Mouse (Mus musculus): ENCODE measurements around the gene Sh3d19.

The Sh3d19 gene

DNA sequence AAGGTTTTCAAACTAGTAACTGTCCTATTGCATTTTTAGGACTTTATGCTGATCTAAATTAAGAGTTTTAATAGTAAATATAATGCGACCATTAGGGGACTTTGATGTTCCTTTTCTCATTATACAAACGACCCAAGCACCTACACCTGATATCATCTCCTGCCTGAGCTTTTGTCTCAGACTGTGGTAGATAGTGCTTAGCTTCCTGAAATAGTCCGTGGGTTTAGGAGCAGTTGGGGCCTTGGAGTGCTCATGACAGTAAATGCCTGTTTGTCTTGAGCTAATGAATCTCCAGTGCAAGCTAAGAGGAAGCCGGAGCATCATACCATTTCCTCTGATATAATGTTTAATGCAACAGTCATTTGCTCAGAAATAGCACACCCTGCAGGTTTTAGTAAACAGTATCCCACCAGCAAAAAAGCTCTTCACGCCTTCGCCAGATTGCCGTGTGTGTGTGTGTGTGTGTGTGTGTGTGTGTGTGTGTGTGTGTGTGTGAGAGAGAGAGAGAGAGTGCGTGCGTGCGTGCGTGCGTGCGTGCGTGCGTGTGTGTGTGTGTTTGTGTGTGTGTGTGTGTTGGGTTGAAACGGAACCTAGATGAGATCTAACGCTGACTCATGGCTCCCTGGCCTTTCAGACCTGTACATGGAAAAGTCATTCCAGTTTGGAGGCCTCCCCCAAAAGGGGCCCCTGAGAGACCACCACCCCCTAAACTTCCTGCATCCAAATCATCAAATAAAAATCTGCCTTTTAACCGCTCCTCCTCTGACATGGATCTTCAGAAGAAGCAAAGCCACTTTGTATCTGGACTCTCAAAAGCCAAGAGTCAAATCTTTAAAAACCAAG is 132.8 kb downstream of the Sh3d19 start:
- peak; percentile 40 for DNase-seq

DNA sequence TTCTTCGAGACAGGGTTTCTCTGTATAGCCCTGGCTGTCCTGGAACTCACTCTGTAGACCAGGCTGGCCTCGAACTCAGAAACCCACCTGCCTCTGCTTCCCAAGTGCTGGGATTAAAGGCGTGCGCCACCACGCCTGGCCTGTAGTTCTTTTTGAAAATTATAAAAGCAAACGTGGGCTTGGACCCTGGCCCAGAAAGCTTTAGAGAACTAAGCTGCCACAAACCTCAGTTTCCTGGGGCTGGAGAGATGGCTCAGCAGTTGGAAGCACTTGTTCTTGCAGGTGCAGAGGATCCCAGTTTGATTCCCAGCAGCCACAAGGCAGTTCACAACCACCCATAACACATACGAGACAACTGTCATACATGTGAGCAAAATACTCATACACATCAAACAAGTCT is 133.5 kb downstream of the Sh3d19 start:
- peak; percentile 48 for DNase-seq

DNA sequence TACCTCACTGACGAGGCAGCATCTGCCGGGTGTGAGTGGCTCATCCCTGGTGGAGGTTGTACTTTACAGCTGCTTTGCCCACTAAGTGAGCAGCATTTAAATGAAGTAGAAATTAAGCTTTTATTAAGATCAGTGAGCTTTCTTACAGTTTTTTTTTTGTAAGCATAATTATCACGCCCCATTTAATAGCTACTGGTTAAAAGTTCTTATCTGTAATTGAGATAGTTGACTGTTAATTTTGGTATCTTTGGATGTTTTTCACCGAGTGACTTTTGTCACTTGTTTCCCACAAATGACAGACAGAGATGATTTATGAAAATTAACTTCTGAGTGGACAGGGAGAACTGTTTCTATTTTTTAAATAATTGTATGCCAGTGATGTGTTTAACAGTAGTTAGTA is 134.0 kb downstream of the Sh3d19 start:
- DNase-seq: no peak

DNA sequence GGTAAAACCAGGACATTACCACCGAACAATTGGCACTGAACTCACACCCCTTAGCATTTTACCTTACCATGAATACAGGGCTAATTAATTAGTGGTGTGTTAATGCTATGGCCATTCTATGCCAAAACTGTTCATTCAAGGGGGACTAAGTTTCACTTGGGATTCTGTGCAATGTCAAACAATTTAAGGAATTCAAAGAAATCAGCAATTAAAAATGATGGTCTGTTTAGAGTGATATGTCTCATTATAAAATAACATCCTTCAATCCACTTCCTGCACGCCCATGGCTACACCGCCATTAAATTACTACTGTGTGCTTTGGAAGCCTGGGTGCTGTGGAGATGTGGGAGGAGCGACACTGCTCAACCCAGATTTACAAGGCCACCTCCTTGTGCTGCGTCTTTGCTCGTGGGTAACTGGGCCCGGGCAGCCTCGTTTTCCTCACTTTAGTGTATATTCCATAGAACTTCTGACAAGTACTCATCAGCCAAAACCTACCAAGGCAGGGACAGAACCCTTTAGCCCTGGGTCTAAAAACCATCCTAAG is 135.2 kb downstream of the Sh3d19 start:
- no peak for DNase-seq

DNA sequence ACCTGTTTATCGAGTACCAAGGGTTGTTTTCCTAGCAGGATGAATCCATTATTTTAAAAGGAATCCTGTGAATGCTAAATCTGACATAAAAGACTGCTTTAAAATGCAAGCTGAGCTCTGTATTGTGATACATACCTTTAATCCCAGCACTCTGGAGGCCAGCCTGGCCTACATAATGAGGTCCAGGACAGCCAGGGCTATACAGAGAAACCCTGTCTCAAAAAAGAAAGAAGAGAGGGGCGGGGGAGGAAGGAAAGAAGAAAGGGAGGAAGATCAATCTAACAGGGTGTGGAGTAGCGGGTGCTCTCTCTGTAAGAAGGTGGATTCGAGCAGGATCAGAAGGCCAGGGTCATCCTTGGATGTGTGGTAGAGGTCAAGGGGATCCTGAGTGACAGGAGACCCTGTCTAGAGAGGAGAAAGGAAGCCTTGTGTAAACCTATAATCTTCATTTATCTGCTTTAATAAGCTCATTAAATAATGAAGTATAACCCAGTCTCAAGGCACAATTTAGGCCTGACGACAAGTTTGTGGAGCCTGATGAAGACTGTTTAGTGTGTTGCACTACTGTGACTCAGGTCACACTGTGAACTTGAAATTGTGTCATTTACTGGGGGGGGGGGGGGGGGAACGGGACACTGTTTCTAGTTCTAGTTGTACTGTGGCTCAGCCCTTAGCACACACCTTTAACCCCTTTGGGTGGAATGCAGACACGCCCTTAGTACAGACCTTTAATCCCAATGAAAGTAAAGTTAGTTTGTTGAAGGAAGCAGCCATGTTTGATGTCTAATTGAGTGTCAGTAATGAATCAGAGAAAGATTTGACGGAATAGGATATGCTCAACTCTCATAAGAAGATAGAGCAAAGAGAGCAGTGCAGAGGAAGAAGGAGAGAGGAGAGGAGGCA is 137.0 kb downstream of the Sh3d19 start:
- peak; percentile 69 for DNase-seq

DNA sequence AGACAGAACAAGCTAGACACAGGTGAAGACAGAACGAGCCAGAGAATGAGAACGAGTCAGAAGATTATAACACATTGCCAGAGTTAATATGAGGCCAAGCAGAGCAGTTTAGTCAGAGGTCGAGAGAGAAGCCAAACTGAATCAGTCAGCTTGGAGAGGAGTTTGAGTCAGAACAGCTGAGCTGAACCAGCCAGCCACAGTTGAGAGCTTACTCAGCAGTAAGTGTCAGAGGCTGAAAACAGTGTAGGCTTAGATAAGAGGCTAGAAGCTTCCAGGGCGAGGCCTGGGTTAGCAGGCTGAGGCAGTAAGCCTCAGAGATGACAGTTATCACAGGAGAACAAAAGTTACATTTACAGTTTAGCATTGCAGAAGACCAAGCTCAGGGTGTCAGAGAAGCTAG is 137.7 kb downstream of the Sh3d19 start:
- DNase-seq: peak; percentile 36

DNA sequence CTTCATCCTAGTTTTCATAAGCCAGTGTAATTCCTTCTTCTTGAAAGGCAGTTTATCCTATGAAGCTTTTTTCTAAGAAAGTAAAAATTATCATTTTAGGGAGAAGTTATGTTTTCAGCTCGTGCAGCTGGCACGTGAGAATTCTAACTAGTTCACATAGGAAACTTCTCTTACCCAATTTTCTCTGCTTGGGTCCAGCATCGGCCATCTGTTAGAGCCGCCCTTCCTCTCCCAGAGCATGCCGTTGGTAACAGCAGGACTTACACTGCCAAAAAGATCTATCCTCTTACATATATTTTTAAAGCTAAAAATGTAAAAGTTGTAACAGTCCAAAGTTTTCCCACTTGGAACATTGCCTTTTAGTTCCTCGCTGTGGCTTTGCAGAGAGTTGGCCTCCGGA is 138.2 kb downstream of the Sh3d19 start:
- peak; percentile 79 for DNase-seq

DNA sequence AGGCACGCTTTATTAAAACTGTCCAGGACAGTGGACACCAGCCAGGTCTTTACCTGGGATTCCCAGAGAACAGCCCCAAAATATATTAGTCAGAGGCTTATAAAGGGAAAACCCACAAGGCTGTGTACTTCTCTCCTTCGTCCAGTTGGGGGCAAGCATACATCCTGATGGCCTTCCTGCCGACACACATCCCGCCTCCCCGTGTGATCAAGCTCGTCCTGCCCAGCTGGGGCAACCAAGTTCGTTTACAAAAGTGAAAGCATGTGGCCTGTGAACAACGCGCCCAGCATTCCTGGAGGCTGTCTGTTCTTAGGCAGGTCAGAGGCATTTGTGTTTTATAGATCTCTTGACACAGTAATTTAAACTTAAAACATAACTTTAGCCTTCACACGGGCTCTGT is 139.2 kb downstream of the Sh3d19 start:
- DNase-seq: peak; percentile 95

DNA sequence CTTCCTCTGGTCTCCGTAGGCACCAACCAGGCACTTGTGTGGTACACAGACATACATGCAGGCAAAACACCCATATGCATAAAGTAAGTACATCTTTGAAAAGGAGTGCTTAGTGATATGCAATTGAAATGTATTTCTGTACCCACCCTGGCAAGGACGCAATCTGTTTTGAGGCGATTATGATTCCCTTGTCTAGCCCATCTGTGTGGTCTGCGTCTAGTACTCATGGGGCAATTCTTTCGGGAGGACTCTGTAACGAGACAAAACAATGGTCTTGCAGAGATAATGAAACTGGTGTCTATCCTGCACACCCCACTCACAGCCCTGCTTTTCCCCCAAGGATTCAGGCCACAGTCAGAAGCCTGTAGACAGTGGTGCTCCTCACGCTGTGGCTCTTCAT is 141.9 kb downstream of the Sh3d19 start:
- peak; percentile 51 for DNase-seq

DNA sequence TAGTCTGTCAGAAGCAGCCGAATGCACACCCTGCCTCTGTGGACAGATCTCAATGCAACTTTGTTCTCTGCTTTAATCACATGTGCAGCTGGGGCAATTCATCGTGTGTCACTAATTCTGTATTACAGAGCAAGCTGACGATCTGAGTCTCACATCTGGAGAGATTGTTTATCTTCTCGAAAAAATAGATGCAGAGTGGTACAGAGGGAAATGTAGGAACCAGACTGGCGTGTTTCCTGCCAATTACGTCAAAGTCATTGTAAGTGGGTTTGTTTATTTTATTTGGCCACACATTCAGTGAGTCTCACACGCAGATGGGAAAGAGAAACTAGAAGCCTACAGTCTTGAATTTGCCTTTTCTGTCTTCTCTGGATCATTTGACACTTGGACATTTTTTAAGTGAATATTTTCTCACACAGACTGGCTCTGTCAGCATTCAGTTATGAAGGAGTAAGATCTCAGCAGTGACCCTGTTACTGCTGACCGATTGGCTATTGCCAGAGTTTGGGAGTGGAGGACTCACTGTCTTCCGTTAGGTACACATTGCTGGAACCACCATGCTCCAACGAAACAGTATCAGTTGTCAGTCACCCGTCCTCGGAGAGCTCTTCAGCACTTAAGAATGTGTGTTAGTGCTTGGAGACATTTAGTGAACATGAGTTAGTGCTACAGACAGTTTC is 143.9 kb downstream of the Sh3d19 start:
- peak; percentile 96 for DNase-seq

DNA sequence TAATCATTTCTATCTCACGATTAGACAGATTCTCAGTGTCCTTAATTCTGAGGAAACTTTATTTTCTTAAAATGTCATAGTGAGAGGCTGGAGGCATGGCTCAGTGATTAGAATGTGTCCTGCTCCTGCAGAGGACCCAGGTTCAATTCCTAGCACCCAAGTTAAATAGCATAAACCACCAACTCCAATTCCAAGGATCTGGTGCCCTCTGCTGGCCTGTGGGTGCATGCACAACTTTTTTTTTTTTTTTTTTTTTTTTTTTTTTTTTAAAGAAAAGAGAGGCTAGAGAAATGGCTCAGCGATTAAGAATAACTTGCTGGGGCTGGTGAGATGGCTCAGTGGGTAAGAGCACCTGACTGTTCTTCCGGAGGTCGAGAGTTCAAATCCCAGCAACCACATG is 146.0 kb downstream of the Sh3d19 start:
- no peak for DNase-seq

DNA sequence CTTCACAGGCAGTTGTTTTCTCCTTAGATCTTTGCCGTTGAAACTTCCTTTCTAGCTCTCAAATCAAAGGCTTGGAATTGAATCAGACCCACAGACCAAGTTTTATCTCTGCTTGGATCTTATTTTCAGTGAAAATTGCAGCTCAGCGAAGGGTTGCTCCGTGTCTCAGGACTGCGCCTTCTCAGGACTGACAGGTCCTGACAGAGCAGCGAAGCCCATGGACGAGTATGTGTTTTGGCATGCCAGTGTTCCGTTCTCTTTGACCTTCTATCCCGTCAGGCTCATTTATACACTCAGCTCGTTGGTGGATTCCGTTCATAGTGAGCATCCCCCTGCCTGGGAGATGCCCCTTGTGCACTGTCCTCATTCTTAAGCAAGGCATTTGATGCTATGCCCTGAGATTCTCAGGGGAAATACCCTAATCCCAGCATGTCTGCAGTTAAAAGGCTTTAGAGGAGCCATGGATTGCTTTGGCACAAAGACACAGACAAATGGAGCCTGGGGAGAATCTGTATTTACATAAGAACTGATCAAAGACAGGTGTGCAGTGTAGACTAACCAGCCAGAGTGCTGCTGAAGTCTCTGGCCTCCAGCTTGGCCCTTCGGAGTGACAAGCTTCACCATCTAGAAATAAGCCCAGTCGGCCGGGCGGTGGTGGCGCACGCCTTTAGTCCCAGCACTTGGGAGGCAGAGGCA is 148.5 kb downstream of the Sh3d19 start:
- peak; percentile 50 for DNase-seq

DNA sequence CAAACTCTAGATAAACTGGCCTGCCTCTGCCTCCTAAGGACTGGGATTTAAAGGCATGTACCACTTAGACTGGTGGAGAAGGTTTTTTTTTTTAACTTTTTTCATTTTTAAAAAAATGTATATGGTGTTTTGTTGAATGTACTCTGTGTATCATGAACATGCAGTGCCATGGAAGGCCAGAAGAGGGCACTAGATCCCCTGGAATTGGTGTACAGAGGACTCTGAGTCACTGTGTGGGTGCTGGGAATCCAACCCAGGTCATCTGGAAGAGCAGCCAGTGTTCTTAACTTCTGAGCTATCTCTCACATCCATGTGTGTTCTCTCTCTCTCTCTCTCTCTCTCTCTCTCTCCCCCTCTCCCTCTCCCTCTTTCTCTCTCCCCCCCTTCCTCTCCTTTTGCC is 151.2 kb downstream of the Sh3d19 start:
- no peak for DNase-seq

DNA sequence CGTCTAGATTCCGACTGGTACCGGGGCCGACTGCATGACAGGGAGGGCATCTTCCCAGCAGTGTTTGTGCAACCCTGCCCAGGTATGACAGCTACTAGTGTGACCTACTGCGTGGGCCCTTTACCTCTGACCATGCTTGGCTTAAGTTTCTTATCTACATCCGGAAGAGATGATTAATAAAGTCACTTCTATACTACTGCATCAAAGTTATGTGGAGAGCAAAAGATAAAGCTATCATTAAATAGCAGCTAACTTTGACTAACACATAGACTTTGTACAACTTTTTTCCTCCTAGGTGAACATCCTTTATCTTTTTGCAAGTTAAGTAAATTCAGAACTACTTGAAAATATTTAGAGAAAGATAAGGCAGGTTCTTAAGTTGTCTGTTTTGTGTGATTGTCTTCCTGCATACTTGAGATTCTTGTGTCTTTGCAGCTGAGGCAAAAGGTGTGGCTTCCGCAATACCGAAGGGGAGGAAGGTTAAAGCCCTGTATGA is 152.4 kb downstream of the Sh3d19 start:
- DNase-seq: peak; percentile 56

DNA sequence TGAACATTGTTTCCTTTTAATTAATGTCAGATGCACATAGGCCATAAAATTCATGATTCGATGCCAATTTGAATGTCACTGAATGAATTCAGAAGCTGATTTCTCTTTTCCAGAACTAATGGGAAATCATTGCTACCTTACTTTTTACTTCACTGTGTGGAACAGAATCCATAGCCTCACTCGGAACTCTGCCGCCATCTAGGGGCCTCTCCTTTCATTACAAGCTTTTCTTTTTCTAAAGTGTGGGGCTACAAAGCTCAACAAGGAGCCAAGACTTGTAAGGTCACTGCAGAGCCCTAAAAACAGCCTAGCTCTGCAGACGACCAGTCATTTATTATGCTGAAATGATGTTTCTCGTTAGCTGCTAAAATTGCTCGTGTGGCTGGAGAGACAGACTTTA is 158.8 kb downstream of the Sh3d19 start:
- peak; percentile 56 for DNase-seq

DNA sequence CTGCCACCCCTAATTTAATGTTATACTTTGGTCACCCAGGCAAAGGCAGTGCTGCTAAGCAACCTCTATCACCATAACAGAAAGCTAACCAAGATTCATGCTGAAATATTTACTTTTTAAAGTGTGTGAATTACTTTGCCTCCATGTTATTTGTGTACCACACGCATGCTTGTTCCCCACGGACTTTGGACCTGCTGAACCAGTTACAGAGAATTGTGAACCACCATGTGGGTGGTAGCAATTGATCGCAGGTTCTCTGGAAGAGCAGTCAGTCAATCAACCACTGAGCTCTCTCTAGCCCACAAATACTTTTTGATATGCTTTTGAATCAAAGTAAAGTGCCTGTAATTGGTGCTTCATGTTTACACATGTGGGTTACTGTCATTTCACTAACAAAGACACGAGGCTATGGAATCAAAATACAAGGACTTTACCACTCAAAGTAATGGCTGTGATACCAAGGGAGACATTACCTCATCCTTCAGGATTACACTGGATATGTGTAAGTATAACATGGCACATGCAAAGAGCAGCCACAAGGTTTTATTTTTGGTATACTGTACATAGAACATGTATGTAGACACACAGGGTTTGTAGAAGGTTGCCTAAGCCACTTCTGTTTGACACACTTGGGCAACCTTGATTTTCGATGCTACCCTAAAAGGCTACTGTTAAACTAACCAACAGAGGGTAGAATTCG is 164.2 kb downstream of the Sh3d19 start:
- DNase-seq: peak; percentile 50

DNA sequence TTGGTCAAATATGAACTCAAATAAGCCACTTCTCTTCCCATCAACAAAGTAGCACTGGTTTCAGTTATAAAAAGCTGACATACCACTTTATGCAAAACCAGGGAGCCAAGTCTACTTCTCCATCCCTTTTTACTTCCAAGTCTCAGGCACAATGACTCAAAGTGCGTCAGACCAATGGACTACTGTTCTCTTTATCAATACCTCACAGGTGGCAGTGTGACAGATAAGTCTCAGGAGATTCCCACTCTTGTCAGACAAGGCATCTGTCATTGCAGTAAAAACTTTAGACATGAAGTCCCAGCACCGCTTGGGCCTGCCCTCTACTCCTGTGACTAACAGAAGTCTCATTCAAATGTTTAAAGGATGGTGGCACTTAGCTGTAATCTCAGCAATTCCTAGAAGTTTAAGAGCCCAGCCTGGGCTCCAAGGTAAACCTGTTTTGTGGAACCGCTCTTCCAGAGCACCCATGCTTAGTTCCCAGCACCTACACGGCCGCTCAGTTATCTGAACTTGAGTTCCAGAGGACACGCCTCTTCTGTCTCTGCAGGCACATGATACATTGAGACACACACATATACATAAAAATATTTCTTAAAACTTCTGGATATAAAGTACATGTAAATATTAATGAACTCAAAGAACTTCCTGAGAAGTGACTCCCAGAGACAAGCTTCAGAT is 165.1 kb downstream of the Sh3d19 start:
- DNase-seq: peak; percentile 72

DNA sequence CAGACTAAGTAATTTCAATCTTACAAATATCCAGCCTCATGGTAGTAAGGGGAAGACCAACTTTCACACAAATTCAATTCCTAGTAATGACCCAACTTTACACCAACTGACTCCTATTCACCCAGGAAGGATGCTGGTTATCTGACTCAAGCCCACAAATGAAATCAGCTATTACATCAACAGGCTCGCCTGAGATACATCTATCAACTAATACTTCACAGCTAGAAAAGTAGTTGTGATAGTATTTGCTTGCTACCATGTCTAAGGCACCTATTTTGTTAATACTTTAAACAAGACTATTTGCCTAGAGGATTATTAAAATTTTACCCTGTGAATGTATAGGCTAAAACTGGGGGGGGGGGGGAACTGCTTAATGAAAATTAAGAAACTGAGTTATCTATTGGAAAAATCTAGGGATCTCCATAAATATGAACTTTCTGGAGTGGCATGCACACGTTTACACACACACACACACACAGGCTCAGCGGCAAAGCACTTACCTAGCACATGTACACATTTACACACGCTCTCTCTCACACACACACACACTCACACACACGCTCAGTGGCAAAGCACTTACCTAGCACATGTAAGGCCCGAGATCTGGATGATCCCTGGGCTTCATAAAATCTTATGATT is 166.1 kb downstream of the Sh3d19 start:
- DNase-seq: peak; percentile 14

DNA sequence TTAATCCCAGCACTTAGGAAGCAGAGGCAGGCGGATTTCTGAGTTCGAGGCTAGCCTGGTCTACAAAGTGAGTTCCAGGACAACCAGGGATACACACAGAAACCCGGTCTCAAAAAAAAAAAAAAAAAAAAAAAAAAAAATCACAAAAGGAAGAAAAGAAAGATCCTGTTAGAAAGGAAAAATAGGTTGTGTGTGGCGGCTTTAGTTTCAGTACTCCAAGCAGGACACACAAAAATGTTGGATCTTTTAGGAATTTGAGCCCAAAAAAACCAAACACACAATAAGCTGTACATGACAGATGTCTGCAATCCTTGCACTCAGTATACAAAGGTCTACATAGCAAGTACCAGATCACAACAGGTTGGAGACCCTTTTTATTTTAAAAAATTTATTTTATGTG is 168.8 kb downstream of the Sh3d19 start:
- DNase-seq: peak; percentile 29

DNA sequence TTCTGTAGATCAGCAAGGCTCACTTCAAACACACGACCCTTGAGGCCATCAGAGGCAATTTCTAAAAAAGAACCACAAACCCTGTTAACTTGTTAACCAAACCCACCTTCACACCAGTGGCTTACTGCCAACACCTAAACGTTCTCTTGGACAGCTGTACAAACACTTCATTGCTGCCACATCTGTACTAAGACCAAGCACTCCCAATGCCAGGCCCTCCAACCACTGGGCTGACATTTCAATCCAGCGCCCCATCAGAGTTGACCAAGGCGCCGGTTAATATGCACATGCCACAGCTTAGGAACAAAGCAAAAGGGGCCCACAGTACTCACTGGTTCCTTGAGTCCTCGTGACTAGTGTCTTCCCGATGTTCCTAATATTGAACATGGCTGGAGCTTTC is 170.5 kb downstream of the Sh3d19 start:
- DNase-seq: peak; percentile 58

DNA sequence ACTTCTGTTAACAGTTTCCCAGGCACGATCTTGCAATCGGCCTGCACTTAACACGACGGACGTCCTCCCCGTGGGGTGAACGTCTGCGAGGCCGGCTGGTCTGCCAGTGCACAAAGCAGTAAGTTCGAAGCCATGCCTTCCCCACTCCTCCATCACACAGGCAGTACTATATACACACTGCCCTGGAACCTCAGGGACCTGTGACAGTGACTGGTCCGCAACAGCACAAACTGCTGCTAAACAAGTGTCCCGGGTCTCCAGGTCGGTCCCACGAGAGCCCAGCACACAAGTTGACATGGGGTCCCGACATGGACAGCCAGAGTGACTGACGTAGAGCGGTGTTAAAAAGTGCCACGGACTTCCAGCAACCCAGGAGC is 171.0 kb downstream of the Sh3d19 start:
- no peak for DNase-seq

All from heart, adult 11 months (tissue).